Mouse (Mus musculus) liver, adult 2 months (tissue): ENCODE results near the gene Ulk3.

ENCODE experiments used
- CTCF ChIP-seq: fragments of 200-500 bp; IDR thresholded peaks from 2 replicates; pipeline ENCODE4 v1.5.1; 2011; ENCODE audit warnings: low read depth, low read length, control low read depth
- POLR2A ChIP-seq: fragments of 200-500 bp; IDR thresholded peaks from 2 replicates; pipeline ENCODE4 v1.6.1; 2011; ENCODE audit warnings: low read length, control low read depth; ENCODE audit not compliant: insufficient read depth; ENCODE audit errors: extremely low read depth

DNA sequence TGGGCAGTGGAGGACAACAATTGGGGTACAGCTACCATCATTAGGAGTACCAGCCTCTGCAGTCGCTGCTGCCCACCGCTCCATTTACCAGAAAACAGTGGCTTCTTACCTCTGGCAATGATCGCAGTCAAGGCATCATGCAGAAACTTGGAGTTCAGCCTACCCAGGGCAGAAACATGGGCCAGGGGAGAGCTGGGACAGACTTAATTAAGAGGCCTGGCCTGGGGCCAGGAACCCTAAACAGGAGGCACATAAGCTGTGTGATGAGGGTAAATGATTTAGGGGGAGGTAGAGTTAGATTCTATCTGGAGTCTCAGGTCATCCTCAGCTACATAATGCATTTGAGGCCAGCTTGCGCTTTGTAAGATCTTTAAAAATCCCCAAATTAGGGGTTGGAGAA lies 40.1 kb upstream of the Ulk3 start:
- TF ChIP-seq CTCF (no peak), POLR2A (no peak)
